Mouse (Mus musculus): ENCODE results near the gene Otof. TPM values are rescaled to one million over a fixed set of nuclear protein-coding genes. Genes with fewer than 3 reads are reported as not detected.

Otof gene
- polyA plus RNA-seq, 1 experiment from 2014 or later = 0.40 TPM

Other genes starting within 250 kb of the Otof start
- gene Selenoi, start 229.4 kb downstream of the Otof start, polyA plus RNA-seq (2015; fragmentation: Nextera tagmentation; extraction: Ambion mirVana) = 22.3 and 24.6 TPM in 2 replicates
- 0.90 and 1.4 TPM in 2 replicates for gene Drc1, start 180.5 kb downstream of the Otof start, polyA plus RNA-seq (2015; fragmentation: Nextera tagmentation; extraction: Ambion mirVana)
- gene 1700001C02Rik, start 4.1 kb upstream of the Otof start, polyA plus RNA-seq (2015; fragmentation: Nextera tagmentation; extraction: Ambion mirVana) = 0.27 TPM in 1 of 2 replicates, not detected in the other
- not detected in 2 replicates for gene Cib4, start 83.9 kb upstream of the Otof start, polyA plus RNA-seq (2015; fragmentation: Nextera tagmentation; extraction: Ambion mirVana)
- 13.5 and 15.3 TPM in 2 replicates for gene Kcnk3, start 126.2 kb upstream of the Otof start, polyA plus RNA-seq (2015; fragmentation: Nextera tagmentation; extraction: Ambion mirVana)
- 26.8 and 27.9 TPM in 2 replicates for gene Slc35f6, start 186.0 kb upstream of the Otof start, polyA plus RNA-seq (2015; fragmentation: Nextera tagmentation; extraction: Ambion mirVana)
- gene Cenpa, start 204.8 kb upstream of the Otof start, polyA plus RNA-seq (2015; fragmentation: Nextera tagmentation; extraction: Ambion mirVana) = 218 TPM in 2 replicates
- 6.7 and 7.4 TPM in 2 replicates for gene Dpysl5, start 249.6 kb upstream of the Otof start, polyA plus RNA-seq (2015; fragmentation: Nextera tagmentation; extraction: Ambion mirVana)

Measured in stomach, embryonic 15.5 days (tissue).